Mouse (Mus musculus) liver, embryonic 14.5 days (tissue): ENCODE results near the gene Glb1l.

ENCODE experiments used
- CTCF ChIP-seq: IDR thresholded peaks from 2 replicates; pipeline ENCODE4 v1.5.1; 2016; ENCODE audit warnings: antibody characterized with exemption, low read depth, control low read depth
- EP300 ChIP-seq: IDR thresholded peaks from 2 replicates; pipeline ENCODE4 v1.6.1; 2016; ENCODE audit warnings: antibody characterized with exemption, low read depth

DNA sequence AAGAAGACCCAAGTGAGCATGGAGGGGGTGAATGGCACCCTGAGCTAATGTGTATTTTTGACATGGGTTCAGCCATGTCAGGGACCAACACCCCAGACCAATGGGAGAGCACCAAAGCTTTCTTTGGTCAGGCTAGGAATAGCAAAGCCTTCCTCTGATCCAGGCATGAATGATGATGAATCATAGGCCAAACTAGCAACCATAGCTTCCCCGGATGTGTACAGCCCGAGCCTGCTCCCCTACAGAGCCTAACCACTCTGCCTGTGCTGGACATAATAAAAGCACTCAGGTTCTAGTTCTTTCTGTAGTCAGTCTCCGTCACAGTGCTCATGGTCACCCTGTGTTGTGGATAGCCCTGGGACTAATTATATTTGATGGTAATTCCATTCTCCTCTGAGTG lies 10.9 kb upstream of the Glb1l start:
- TF ChIP-seq CTCF (no peak), EP300 (no peak)
